Mouse (Mus musculus): Measurements from ENCODE around the gene Rai14. TPM values are rescaled to one million over a fixed set of nuclear protein-coding genes. Genes with fewer than 3 reads are reported as not detected.

Gene Rai14
- total RNA-seq, 2 experiments from 2014 or later = 4.8 to 5.1 TPM

DNA sequence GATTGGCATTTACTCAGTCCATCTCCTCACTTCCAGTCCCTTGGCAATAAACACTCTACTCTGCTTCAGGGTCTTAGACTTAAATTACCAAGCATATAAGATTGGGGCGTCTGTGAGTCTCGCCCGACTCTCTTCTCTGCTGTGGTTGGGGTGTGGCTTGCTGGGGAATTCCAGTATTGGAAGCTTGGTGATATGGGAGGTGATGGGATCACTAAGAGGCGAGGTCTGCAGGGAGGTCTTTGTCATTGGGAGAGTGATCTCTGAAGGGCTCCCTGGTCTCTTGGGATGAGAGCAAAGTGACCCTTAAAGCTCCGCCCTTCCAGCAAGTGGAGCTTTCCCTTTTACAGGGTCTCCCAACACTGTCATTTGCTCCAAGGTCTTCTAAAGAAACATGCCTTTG is 23.5 kb downstream of the Rai14 start:
- no peak for DNase-seq (ENCODE audit: low spot score in 2 of 2)

DNA sequence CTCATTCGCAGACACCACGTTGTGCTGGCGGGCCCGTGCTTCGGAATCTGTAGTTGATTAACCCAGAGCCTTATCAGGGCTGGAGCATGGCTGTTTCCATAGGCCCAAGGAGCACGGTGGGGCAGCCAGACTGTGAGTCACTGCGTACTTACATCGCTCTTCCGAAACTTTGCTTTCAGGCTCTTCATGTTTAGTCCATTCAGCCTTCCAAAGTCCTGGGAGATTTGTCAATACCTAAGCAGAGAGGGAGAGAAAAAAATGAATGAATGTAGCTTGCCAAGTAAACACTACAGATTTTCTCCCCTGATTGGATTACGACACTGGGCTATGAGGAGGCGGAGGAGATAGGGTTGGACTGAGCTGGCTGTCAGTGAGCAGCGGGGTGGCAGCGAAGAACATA is 24.2 kb downstream of the Rai14 start:
- DNase-seq (ENCODE audit: low spot score in 2 of 2) = no peak

DNA sequence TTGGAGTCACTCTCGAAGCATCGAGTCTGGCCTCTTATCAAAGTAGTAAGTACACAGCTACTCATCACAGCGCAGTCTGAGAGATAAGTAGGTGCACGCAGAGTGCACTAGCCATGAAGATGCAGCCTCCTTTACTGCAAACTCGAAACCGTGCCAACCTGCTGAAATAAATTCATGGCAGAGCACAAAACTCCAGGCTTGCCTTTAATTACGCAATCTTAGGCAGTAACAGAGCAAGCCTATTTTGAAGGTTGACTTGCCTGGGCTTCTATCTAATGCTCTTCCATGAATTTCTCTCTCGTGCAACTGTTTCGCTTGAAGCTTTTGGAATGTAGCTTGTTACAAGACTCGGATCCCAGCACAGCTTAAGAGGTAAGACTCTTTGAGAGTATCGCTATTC is 25.1 kb downstream of the Rai14 start:
- DNase-seq (ENCODE audit: low spot score in 2 of 2) = no peak

DNA sequence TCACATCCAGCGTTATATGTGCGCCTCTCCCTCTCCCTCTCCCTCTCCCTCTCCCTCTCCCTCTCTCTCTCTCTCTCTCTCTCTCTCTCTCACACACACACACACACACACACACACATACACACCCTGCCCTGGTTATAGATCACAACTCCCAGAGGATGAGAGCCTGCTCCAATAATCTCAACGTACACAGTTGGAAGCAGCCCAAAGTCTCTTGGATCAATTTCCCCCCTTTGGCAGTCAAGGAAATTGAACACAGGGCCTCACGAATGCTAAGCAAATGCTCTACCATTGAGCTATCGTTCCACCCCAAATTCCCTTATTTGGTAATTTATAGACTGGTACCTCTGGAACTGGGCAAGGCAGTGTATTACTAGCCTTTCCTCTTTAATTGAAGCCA is 25.7 kb downstream of the Rai14 start:
- no peak for DNase-seq (ENCODE audit: low spot score in 2 of 2)

DNA sequence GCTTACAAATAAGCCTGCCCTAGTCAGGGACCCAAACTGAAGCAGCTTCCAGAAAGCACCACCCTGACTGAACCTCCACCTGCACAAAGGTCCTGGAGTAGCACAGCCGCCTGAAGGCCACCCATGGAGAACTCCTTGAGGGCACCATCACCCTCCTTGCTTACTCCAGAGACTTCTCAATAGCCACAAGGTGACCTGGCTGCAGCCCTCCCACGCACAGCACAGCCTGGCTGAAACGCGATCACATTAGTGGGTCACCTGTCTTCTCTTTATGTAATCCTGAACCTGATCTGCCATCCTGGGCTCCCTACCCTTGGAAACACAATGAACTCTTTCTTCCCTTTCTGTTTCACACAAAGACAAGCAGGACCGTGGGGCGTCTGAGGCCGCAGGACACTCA is 27.1 kb downstream of the Rai14 start:
- DNase-seq (ENCODE audit: low spot score in 2 of 2) = no peak

DNA sequence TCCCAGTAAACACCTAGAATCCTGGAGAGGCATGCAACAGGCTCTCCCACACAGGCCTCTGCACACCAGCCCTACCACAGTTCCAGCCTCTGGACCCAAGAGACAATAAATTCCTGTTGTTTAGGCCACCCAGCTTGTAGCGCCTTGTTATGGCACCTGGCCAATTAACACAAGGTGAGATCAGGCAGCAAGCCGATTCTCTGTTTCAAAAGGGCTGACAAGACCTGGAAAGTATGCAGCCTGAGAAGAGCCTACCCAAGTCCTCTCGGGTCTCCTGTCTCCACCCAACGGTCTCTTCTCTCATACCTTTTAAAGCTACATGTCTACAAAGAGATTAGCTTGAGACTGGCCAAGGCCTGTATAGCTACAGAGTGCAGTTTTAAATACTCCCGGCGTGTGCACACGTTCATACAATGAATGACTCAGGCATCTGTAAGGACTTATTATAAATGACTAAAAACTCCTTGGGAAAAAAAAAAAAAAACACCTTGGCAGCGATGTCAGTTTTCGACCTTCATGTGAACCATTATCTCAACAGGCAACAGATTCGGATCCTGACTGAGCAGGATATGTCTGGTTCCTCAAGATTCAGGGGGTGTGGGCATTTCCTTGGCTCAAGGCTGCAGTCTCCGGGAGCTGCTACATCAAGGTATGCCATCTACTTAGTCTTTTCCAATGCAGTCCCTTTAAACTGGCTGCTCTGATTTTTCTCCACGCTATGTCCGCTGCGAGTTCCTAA is 28.6 kb downstream of the Rai14 start:
- DNase-seq (ENCODE audit: low spot score in 2 of 2) = no peak

DNA sequence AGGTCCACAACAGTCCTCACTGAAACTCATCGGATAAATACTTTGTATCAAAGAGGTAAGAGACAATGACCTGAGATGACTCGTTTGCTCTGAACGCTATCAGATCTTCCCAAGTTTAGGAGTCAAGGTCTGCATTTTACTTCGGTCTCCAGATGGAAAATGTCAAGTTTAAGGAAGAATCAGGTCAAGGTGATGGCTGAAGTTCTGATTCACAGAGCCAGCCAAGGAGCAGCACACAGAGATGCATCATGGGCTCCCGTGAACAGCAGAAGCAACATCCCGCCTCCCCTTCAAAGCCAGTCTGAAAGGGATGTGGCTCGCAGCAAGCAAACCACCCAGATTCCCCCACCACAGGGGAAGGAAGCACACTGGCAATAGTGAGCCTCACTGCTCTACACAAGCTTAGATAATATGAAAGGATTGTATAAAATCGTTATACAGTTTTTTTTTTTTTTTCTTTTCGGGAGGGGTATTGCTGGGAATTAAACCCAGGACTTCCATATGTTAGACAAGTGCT is 30.7 kb downstream of the Rai14 start:
- DNase-seq (ENCODE audit: low spot score in 2 of 2) = no peak

DNA sequence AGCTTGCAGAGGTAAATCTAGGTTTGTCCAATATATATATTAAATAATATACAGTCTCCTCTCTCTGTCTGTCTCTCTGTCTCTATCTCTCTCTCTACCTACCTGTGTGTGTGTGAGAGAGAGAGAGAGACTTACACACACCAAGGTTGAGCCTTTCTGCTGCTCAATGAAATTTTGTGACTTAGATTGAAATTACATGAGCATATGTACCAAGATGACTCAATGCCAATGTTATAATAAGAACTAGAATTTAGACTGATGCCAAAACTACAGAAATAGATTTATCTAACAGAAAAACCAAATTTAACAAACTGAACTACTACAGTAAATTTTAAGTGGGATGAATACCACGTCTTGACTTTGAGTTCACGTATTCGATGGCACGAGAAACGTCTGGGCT is 33.9 kb downstream of the Rai14 start:
- no peak for DNase-seq (ENCODE audit: low spot score in 2 of 2)

DNA sequence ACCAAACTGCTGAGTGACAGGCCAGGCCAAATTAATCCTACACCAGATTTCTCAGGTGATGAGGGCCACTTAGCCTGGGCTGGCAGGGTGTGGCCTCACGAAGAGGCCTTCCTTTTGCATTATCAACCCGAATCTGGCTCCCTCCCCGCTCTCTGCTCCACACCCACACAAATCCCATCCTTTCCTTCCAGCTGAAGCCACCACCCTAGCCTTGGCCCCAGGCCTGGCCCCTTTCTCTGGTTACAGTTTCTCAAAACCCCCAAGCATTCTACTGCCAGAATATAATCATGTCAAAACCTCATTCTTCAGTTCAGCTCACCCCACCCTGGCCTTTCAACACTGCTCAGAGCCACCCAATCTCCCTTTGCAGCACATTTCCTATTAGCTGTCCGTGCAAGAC is 34.9 kb downstream of the Rai14 start:
- DNase-seq (ENCODE audit: low spot score in 2 of 2) = no peak

DNA sequence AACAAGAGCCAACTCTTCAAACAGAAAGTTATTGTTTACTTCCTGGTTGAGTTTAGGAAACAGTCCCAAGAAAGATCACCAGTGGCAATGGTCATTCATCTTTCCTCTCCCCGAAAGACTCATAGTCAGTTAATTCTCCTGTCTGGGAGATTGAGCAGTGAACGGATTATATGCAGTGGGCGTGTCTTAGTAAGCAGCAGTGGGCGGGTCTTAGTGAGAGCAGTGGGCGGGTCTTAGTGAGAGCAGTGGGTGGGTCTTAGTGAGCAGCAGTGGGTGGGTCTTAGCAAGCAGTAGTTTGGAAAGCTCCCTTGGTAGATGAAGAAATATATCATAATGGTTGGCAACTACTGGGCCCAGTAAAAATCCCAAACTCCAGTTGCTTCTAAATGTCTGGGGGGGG is 38.6 kb downstream of the Rai14 start:
- no peak for DNase-seq (ENCODE audit: low spot score in 2 of 2)

DNA sequence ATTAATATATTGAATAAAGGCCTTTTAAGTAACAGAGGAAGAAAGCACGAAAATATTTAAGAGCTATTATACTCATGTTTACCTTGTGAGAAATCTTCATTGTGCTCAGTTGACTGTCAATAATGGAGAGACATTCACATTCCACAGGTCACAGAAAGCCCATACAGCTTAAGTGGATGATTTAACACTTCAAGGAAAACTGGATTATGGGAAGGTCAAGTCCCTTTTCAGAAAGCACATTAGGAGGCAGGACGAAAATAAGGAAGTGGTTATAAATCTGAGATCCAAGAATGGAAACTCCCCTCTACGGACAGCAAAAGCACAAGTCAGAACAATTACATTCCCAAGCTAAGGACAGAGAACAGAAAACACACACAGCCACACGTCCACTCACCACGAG is 41.5 kb downstream of the Rai14 start:
- DNase-seq (ENCODE audit: low spot score in 2 of 2) = no peak

DNA sequence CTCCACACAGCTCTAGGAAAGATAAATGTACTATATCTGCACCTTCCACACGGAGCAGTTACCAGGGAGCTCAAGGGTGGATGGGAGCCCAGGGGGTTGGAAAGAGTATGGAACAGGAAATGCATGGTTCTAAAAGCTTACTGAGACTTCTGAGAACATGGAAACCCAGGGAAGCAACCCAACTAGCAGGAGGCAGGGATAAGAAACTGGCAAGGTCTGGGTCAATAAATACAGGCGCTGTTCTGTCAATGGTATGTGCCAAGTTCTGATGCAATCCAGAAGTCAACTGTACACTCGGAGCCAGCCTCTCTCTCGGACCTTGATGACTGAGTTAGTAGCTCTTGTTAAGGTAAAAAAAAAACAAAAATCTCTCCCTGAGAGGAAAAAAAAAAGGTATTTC is 42.6 kb downstream of the Rai14 start:
- no peak for DNase-seq (ENCODE audit: low spot score in 2 of 2)

DNA sequence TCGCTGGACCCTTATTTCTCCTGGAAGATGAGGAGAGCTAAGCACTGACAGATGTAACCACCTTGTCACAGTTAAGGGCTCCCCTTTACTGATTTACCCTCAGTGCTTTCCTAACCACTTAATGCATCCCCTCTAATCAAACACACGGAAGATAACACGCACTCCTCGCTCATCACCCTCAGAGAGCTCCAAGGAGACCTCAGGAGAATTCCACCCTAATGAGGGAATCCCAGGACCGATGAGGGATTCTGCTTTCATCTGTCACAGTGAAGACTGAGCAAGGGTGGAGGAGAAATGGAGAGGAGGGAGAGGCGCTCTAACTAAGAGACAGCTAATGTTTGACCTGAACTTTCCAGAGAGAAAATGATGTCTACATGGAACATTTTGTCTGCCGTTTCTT is 44.3 kb downstream of the Rai14 start:
- DNase-seq (ENCODE audit: low spot score in 2 of 2) = no peak

DNA sequence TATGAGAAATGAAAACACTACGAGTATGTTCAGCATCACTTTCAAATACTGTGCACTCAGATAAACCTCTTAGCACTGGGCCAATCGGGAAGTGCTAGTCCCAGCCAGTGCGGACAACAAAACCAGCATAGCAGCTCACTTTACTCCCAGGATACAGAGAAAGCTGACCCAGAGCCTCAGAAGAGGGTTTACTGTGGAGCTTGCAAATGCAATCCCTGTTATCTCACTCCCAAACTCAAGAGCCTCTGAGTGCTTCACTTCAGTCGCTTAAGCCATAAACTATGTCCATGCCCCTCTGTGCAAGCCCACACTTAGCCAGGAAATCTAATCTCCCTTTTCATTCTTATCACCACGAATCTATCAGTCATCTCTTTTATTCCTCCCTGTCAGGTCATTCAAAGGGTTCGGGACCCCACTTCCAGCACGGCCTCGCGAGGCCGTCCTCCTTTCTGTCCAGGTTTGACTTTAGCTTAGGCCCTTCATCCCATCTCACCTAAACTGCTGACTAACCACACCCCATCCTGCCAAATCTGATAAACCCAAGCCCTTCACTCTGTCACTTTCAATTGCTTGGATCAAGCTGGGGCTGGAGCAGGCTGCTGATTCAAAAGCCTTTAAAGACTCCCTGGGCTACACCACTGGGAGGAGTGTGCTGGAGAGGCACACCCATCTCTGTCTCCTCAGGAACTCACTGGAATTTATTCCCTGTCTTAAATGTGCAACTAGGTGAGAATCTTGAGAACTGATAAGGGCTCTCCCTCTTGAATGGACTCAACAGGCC is 46.1 kb downstream of the Rai14 start:
- DNase-seq (ENCODE audit: low spot score in 2 of 2) = no peak

DNA sequence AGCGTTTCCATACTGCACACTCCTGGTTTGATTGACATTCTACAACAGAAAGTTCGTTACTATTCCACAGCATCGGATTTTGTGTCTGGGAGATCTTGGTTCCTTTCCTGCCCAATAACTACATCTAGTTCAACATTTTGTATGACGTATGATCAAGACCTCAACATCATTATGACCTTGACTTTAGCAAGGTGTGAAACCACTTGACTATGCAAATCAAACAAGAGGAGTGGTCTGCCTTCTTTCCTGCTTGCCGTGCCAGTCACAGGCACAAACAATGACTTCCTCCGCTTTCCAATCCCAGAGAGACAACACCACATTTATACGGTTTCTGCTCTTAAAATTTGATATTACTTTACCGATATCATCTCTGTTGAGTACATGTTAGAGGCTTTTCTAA is 48.6 kb downstream of the Rai14 start:
- DNase-seq (ENCODE audit: low spot score in 2 of 2) = no peak

DNA sequence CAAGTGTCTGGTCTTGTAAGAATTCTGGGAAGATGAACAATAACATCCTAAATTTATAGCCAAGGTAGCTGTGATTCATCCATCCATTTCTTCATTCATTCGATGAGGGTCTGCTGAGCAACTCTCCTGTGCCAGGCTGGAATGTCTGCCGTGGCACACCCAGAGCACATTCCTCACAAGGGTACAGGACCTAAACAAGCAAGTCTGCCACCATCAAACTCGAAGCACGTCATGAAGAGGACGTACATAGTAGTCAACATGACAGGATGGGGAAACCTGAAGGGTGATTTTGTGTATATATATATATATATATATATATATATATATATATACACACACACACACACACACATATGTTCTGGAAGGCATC is 49.9 kb downstream of the Rai14 start:
- no peak for DNase-seq (ENCODE audit: low spot score in 2 of 2)

DNA sequence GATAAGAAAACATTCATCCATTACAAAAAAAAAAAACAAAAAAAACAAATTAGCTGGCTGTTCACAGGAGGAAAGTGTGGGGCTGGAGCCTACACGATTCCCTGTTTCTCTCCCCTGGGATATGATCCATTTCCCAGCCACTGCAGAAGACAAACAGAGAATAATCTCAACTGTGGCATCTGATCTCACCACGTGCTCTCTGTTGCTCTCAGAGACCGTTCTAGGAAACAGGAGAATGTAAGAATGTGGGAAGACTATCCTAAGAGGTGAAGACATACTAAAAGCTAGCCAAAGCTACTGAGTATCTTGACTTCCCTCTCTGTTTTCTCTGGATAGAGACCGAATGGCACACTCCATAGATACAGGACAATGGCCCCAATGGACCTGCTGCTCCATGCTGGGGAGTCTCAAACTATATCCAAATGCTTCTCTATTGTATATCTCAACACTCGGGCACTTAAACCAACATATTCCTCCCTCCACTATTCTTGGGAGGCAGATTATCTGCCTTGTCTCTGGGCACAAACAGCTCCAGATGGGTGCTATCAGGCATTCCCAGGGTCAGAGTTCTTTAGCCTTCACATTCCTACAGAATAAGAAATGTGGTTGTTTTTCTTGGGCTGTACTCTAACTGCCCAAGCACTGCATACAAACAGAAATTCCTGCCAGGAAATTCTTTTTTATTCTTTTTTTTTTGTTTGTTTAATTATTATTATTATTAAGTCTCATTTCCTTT is 50.5 kb downstream of the Rai14 start:
- DNase-seq (ENCODE audit: low spot score in 2 of 2) = no peak

DNA sequence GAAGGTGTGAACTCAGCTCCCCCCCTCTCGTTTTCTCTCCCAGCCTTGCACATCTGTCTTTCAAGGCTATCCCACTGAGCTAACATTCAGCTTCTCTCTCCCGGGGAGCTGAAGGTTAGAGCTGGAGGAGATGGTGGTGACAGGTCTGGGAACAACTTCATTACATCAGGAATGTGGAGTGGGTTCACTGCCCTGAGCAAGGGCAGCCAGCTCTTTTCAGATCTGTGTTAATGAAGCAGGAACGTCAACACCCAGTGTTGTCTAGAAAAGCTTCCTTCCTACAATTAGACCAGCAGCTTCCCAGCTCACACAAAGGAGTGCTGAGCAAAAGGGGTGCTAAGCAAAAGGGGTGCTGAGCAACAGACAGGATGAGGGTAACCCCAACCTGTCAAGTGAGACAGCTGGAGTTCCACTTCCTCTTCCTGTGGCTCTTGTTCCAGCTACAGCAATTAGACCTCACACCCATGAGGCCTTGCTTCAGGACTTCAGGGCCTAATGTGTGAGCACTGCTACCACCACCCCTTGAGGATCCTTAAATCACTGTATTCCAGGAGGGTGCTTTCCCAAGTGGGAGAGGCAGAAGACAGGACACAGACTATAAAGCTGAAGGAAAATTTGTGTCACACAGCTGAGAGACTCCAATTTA is 52.3 kb downstream of the Rai14 start:
- no peak for DNase-seq (ENCODE audit: low spot score in 2 of 2)

DNA sequence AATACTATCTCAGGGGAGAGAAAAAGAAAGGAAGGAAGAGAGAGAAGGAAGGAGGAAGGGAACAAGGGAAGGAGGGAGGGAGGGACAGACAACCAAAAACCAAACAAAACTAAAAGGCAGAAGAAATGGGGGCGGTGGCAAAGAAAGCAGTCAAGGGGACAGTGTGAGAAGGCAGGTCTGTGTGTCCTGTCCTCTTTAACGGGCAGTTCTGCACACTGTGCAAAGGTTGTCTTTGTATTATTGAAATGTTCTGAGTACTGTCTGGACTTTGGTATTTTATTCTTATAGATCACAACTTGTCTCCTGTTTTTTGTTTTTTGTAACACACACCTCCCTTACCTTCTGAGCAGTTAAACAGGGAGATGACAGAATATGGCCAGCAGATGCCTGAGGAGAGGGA is 55.6 kb downstream of the Rai14 start:
- no peak for DNase-seq (ENCODE audit: low spot score in 2 of 2)

DNA sequence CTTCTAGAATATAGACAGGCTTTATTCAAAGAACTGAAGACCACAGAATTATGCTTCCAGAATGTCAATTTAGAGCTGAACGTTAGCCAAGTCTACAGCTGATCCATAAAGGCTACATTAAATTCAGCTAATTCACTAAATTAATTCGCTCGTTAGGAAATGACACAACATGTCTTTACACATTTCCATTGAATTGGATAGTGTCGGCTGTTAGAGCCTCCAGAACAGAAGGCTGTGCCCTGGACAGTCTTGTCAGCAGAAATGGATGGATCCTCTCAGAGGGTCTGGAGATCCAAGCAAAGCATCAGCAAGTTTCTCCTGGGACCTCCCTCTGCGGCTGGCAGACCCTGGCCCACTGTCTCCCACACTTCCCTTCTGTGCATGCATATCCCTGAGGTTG is 58.3 kb downstream of the Rai14 start:
- DNase-seq (ENCODE audit: low spot score in 2 of 2) = no peak

DNA sequence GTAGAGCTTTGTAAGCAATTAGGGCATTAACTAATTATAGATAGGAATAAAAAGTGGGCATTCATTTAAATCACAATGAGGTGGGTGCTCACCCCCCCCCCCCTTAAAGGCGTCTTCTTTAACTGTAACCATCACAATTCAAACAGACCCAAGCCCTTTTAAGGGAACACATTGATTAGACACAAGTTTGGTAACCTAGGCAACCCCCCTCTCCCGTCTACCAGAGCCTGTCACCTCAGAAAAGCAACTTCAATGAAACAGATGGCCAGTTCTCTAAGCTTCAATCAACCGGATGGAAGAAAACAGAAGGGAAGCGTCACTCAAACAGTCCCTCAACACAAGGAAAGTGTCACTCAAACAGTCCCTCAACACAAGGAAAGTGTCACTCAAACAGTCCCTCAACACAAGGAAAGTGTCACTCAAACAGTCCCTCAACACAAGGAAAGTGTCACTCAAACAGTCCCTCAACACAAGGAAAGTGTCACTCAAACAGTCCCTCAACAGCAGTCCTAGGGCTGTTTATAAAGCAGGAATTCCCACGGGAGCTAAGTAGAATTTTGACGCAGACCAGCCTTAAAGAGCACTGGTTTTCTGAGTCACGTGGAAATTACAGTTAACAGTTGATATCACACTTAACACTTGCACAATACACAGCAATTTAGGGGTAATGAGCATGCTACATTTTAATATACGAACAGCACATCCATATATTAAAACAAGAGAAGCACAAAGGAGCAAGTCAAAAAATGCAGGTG is 59.1 kb downstream of the Rai14 start:
- DNase-seq (ENCODE audit: low spot score in 2 of 2) = peak; percentile 5 to 55

Measured in layer of hippocampus, adult 18-20 months (tissue).